Mouse (Mus musculus) hindbrain, embryonic 11.5 days (tissue): ENCODE measurements around the gene Cldn10. TPM values are rescaled to one million over a fixed set of nuclear protein-coding genes. Genes with fewer than 3 reads are reported as not detected.

Source experiments
- ATAC-seq: fragments of 200-750 bp; cut with Nextera tagmentation; 2 replicates; pipeline ENCODE4 v1.8.0; 2017; ENCODE audit warnings: mild to moderate bottlenecking, moderate TSS enrichment, moderate library complexity; ENCODE audit not compliant: low FRiP score
- DNase-seq: peaks from one replicate; pipeline ENCODE4 v3.0.0-alpha.2; 2015; ENCODE audit warnings: low spot score
- H3K27ac ChIP-seq: fragments of 300-500 bp; sonication (generic); 2 replicates; pipeline ENCODE4 v1.5.1; 2014; ENCODE audit warnings: mild to moderate bottlenecking, low read depth, low read length
- H3K27me3 ChIP-seq: fragments of 300-500 bp; sonication (generic); 2 replicates; pipeline ENCODE4 v1.6.1; 2014; ENCODE audit warnings: mild to moderate bottlenecking, low read length, moderate library complexity, mixed read lengths; ENCODE audit not compliant: control insufficient read depth, insufficient read depth
- H3K36me3 ChIP-seq: fragments of 300-500 bp; sonication (generic); 2 replicates; pipeline ENCODE4 v1.6.1; 2014; ENCODE audit warnings: mild to moderate bottlenecking, low read length, moderate library complexity, mixed read lengths; ENCODE audit not compliant: control insufficient read depth, insufficient read depth
- H3K4me1 ChIP-seq: fragments of 300-500 bp; sonication (generic); replicated peaks from 2 replicates; pipeline ENCODE4 v1.6.1; 2014; ENCODE audit warnings: low read length, mixed read lengths; ENCODE audit not compliant: control insufficient read depth, insufficient read depth
- H3K4me2 ChIP-seq: fragments of 300-500 bp; sonication (generic); replicated peaks from 2 replicates; pipeline ENCODE4 v1.6.1; 2014; ENCODE audit warnings: mild to moderate bottlenecking, low read depth, low read length
- H3K4me3 ChIP-seq: fragments of 300-500 bp; sonication (generic); 2 replicates; pipeline ENCODE4 v1.5.1; 2014; ENCODE audit warnings: low read depth, low read length
- H3K9ac ChIP-seq: fragments of 300-500 bp; sonication (generic); 2 replicates; pipeline ENCODE4 v1.6.1; 2014; ENCODE audit warnings: low read depth, low read length
- H3K9me3 ChIP-seq: fragments of 300-500 bp; sonication (generic); 2 replicates; pipeline ENCODE4 v1.6.1; 2016; ENCODE audit warnings: low read length; ENCODE audit not compliant: control insufficient read depth
- WGBS: fragments of 180-500 bp; shearing (Covaris S2); extraction: QIAGEN DNeasy Blood & Tissue Kit; methylation state at CpG from one replicate; pipeline ENCODE4 v1.1.7; 2014; 5-methylcytosine and 5-hydroxymethylcytosine counted together
- polyA plus RNA-seq: library from polyadenylated mRNA; unstranded; fragments of >200 nt; fragmentation: Nextera tagmentation; extraction: Ambion mirVana; gene quantifications from 2 replicates; pipeline ENCODE4 v1.2.1, GENCODE M21; 2014

The Cldn10 gene
- polyA plus RNA-seq, 1 experiment from 2014 or later, result 0.99 TPM

- 0 out of 2 replicates have a peak, but pooled peaks cover 2% of the 10 kb centered on the region for H3K27me3 ChIP-seq
- 91% methylated on average over 6 of the region's 6 CpGs for WGBS
- ATAC-seq (no peak), DNase-seq (no peak)
- no peaks in the 10 kb centered on the region for H3K9me3 ChIP-seq
- H3K4me2 ChIP-seq, result no peak overlapping the region
- no peak overlapping the region for H3K27ac ChIP-seq
- H3K36me3 ChIP-seq, result no peaks in the 10 kb centered on the region
- H3K9ac ChIP-seq, result no peak overlapping the region
- no peaks in the 10 kb centered on the region for H3K4me1 ChIP-seq
- no peak overlapping the region for H3K4me3 ChIP-seq
These were observed 5.7 kb downstream of the Cldn10 start for GRCm38 (mm10) chr14:118793416-118793815.

- H3K9me3 ChIP-seq, result no peaks in the 10 kb centered on the region
- H3K4me3 ChIP-seq, result no peak overlapping the region
- ATAC-seq, result no peak
- 79% methylated on average over 1 of the region's 1 CpGs for WGBS
- no peaks in the 10 kb centered on the region for H3K4me1 ChIP-seq
- no peak overlapping the region for H3K27ac ChIP-seq
- DNase-seq, result no peak
- H3K9ac ChIP-seq, result no peak overlapping the region
- no peak overlapping the region for H3K4me2 ChIP-seq
- no peaks in the 10 kb centered on the region for H3K36me3 ChIP-seq
- H3K27me3 ChIP-seq, result 0 out of 2 replicates have a peak, but pooled peaks cover 2% of the 10 kb centered on the region
These were observed 6.5 kb downstream of the Cldn10 start for GRCm38 (mm10) chr14:118794196-118794595.

GRCm38 (mm10) chr14:118794893-118795292, 7.2 kb downstream of the Cldn10 start:
- no peak overlapping the region for H3K27ac ChIP-seq
- WGBS, result 84% methylated on average over 2 of the region's 2 CpGs
- H3K4me2 ChIP-seq, result no peak overlapping the region
- no peak for DNase-seq
- H3K4me3 ChIP-seq, result no peak overlapping the region
- 0 out of 2 replicates have a peak, but pooled peaks cover 2% of the 10 kb centered on the region for H3K27me3 ChIP-seq
- no peak overlapping the region for H3K9ac ChIP-seq
- no peaks in the 10 kb centered on the region for H3K4me1 ChIP-seq
- ATAC-seq, result no peak
- H3K36me3 ChIP-seq, result no peaks in the 10 kb centered on the region
- H3K9me3 ChIP-seq, result no peaks in the 10 kb centered on the region

- H3K4me3 ChIP-seq, result no peak overlapping the region
- no peak for ATAC-seq
- no peak for DNase-seq
- H3K9ac ChIP-seq, result no peak overlapping the region
- 57% methylated on average over 10 of the region's 10 CpGs for WGBS
- H3K27ac ChIP-seq, result no peak overlapping the region
- 0 out of 2 replicates have a peak, but pooled peaks cover 2% of the 10 kb centered on the region for H3K27me3 ChIP-seq
- H3K4me2 ChIP-seq, result no peak overlapping the region
- H3K9me3 ChIP-seq, result no peaks in the 10 kb centered on the region
- H3K4me1 ChIP-seq, result no peaks in the 10 kb centered on the region
- H3K36me3 ChIP-seq, result no peaks in the 10 kb centered on the region
These were observed 8.4 kb downstream of the Cldn10 start for GRCm38 (mm10) chr14:118795915-118796693.

- Histone ChIP-seq H3K4me2 (no peak overlapping the region), H3K4me3 (no peak overlapping the region), H3K27ac (no peak overlapping the region), H3K9me3 (no peaks in the 10 kb centered on the region), H3K36me3 (no peaks in the 10 kb centered on the region), H3K27me3 (0 out of 2 replicates have a peak, but pooled peaks cover 2% of the 10 kb centered on the region), H3K4me1 (no peaks in the 10 kb centered on the region), H3K9ac (no peak overlapping the region)
- WGBS, result 66% methylated on average over 5 of the region's 5 CpGs
- DNase-seq (no peak), ATAC-seq (no peak)
These were observed 9.0 kb downstream of the Cldn10 start for GRCm38 (mm10) chr14:118796694-118797058.

- ATAC-seq (no peak), DNase-seq (no peak)
- WGBS, result 77% methylated on average over 9 of the region's 9 CpGs
These were observed 9.6 kb downstream of the Cldn10 start for GRCm38 (mm10) chr14:118797270-118797669.

GRCm38 (mm10) chr14:118799918-118800317, 12.2 kb downstream of the Cldn10 start:
- Histone ChIP-seq H3K27ac (no peak overlapping the region), H3K9ac (no peak overlapping the region), H3K4me3 (no peak overlapping the region), H3K4me2 (no peak overlapping the region), H3K36me3 (no peaks in the 10 kb centered on the region), H3K4me1 (no peaks in the 10 kb centered on the region), H3K9me3 (no peaks in the 10 kb centered on the region), H3K27me3 (0 out of 2 replicates have a peak, but pooled peaks cover 2% of the 10 kb centered on the region)
- 71% methylated on average over 9 of the region's 9 CpGs for WGBS
- no peak for DNase-seq
- no peak for ATAC-seq

More at GRCm38 (mm10) chr14:118797270-118797669, 9.6 kb downstream of the Cldn10 start:
- Histone ChIP-seq H3K27ac (no peak overlapping the region), H3K4me1 (no peaks in the 10 kb centered on the region), H3K9me3 (no peaks in the 10 kb centered on the region), H3K4me3 (no peak overlapping the region), H3K9ac (no peak overlapping the region), H3K27me3 (0 out of 2 replicates have a peak, but pooled peaks cover 2% of the 10 kb centered on the region), H3K36me3 (no peaks in the 10 kb centered on the region), H3K4me2 (no peak overlapping the region)

- 44% methylated on average over 7 of the region's 7 CpGs for WGBS
- Histone ChIP-seq H3K27ac (no peak overlapping the region), H3K4me3 (no peak overlapping the region), H3K9me3 (no peaks in the 10 kb centered on the region), H3K4me2 (no peak overlapping the region), H3K36me3 (no peaks in the 10 kb centered on the region), H3K27me3 (no peaks in the 10 kb centered on the region), H3K9ac (no peak overlapping the region), H3K4me1 (no peaks in the 10 kb centered on the region)
- ATAC-seq (no peak), DNase-seq (no peak)
These were observed 16.2 kb downstream of the Cldn10 start for GRCm38 (mm10) chr14:118803936-118804335.

GRCm38 (mm10) chr14:118804351-118804750, 16.6 kb downstream of the Cldn10 start:
- Histone ChIP-seq H3K9me3 (no peaks in the 10 kb centered on the region), H3K27me3 (no peaks in the 10 kb centered on the region), H3K4me1 (no peaks in the 10 kb centered on the region), H3K4me2 (no peak overlapping the region), H3K27ac (no peak overlapping the region), H3K9ac (no peak overlapping the region), H3K4me3 (no peak overlapping the region), H3K36me3 (no peaks in the 10 kb centered on the region)
- 33% methylated on average over 6 of the region's 6 CpGs for WGBS
- ATAC-seq (no peak), DNase-seq (peak; percentile 43)
